Mouse (Mus musculus) liver, adult 2 months (tissue): ENCODE results near the gene Smim6. TPM values are rescaled to one million over a fixed set of nuclear protein-coding genes. Genes with fewer than 3 reads are reported as not detected.

Source experiments
- DNase-seq: peaks from one replicate; pipeline ENCODE4 v3.0.0-alpha.2; 2011; ENCODE audit warnings: low read depth, low spot score; ENCODE audit errors: extremely low read depth
- H3K27ac ChIP-seq: fragments of 200-500 bp; replicated peaks from 2 replicates; pipeline ENCODE4 v1.5.1; 2012; ENCODE audit warnings: low read depth, mild to moderate bottlenecking, control low read depth, inconsistent platforms, low read length; ENCODE audit not compliant: insufficient read depth
- H3K27me3 ChIP-seq: fragments of 200-500 bp; 2 replicates; pipeline ENCODE4 v1.6.1; 2012; ENCODE audit warnings: mild to moderate bottlenecking, moderate library complexity, low read length, inconsistent platforms; ENCODE audit not compliant: control insufficient read depth, insufficient read depth
- H3K36me3 ChIP-seq: fragments of 200-500 bp; 2 replicates; pipeline ENCODE4 v1.6.1; 2012; ENCODE audit warnings: low read length, inconsistent platforms; ENCODE audit not compliant: control insufficient read depth, insufficient read depth
- H3K4me1 ChIP-seq: fragments of 200-500 bp; 2 replicates; pipeline ENCODE4 v1.6.1; 2011; ENCODE audit warnings: low read length; ENCODE audit not compliant: control insufficient read depth, insufficient read depth
- H3K4me3 ChIP-seq: fragments of 200-500 bp; 2 replicates; pipeline ENCODE4 v1.5.1; 2011; ENCODE audit warnings: low read depth, mild to moderate bottlenecking, control low read depth, low read length, moderate library complexity; ENCODE audit not compliant: insufficient read depth
- H3K79me2 ChIP-seq: fragments of 200-500 bp; 2 replicates; pipeline ENCODE4 v1.6.1; 2012; ENCODE audit warnings: inconsistent platforms, mild to moderate bottlenecking, low read length, moderate library complexity; ENCODE audit not compliant: control insufficient read depth, insufficient read depth
- H3K9ac ChIP-seq: fragments of 200-500 bp; 2 replicates; pipeline ENCODE4 v1.6.1; 2012; ENCODE audit warnings: low read depth, mild to moderate bottlenecking, control low read depth, inconsistent platforms, low read length
- CTCF ChIP-seq: fragments of 200-500 bp; IDR thresholded peaks from 2 replicates; pipeline ENCODE4 v1.5.1; 2011; ENCODE audit warnings: low read depth, low read length, control low read depth
- POLR2A ChIP-seq: fragments of 200-500 bp; IDR thresholded peaks from 2 replicates; pipeline ENCODE4 v1.6.1; 2011; ENCODE audit warnings: low read length, control low read depth; ENCODE audit not compliant: insufficient read depth; ENCODE audit errors: extremely low read depth
- WGBS: fragments of 180-500 bp; shearing (Covaris S2); methylation state at CpG from one replicate; pipeline ENCODE4 v1.1.7; 2018; 5-methylcytosine and 5-hydroxymethylcytosine counted together
- polyA plus RNA-seq: library from polyadenylated mRNA; depleted of rRNA; stranded (reverse); fragments of >200 nt; gene quantifications from 2 replicates; pipeline ENCODE4 v1.2.3, GENCODE M21; 2012
- total RNA-seq: library from RNA; depleted of rRNA; stranded (reverse); fragments of >200 nt; gene quantifications from 2 replicates; pipeline ENCODE4 v1.2.3, GENCODE M21; 2014

Smim6 gene
- total and polyA plus RNA-seq, 2 experiments, result 0.38 to 0.55 TPM

- 99% methylated on average over 2 of the region's 2 CpGs for WGBS
- DNase-seq, result no peak
- TF ChIP-seq CTCF, result no peak
- TF ChIP-seq POLR2A, result no peak
- no peak overlapping the region for H3K4me3 ChIP-seq
- no peaks in the 10 kb centered on the region for H3K4me1 ChIP-seq
- no peak overlapping the region for H3K9ac ChIP-seq
- no peaks in the 10 kb centered on the region for H3K79me2 ChIP-seq
- no peak overlapping the region for H3K27ac ChIP-seq
- peaks cover 5% of the 10 kb centered on the region; the same call in 1 of the 2 replicates for H3K36me3 ChIP-seq
- no peaks in the 10 kb centered on the region for H3K27me3 ChIP-seq
Measured at GRCm38 (mm10) chr11:115950719-115951118, 38.9 kb downstream of the Smim6 start.

- no peaks in the 10 kb centered on the region for H3K4me1 ChIP-seq
- H3K36me3 ChIP-seq, result peaks cover 2% of the 10 kb centered on the region; the same call in 1 of the 2 replicates
- 91% methylated on average over 5 of the region's 5 CpGs for WGBS
- DNase-seq, result no peak
- no peaks in the 10 kb centered on the region for H3K79me2 ChIP-seq
- no peak overlapping the region for H3K4me3 ChIP-seq
- no peak overlapping the region for H3K9ac ChIP-seq
- no peaks in the 10 kb centered on the region for H3K27me3 ChIP-seq
- no peak overlapping the region for H3K27ac ChIP-seq
- TF ChIP-seq POLR2A, result no peak
- TF ChIP-seq CTCF, result no peak
Measured at GRCm38 (mm10) chr11:115954712-115955111, 42.9 kb downstream of the Smim6 start.

DNA sequence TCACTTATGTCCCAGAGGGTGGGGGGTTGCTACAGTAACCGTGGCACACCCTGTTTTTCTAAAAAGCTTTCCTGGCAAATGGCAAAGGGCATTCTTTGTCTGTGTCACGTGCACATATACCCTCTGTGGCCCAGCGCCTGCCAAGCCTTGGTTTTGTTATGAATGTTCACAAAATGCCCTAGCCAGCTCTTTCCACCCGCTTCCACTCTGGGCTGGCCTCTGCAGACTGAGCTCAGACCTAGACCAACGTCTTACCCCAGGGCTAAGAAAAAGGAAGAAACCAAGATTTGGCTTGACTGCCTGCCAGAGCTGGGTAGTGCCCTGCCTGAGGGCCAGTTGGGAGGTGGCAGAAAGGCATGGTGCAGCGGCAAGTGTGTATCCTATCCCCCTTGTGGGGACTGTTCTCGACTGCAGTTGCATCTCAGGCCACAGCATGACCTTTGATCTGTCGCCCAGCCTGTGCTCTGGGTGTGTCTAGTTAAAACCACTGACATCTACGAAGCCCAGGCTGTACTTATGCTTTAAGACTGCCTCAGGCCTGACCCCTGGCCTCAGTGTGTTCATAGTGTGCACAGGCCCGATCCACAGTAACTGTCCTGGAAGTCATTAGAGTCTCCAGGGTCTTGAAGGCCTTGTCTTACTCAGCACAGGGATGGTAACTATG, 43.5 kb downstream of the Smim6 start:
- no peaks in the 10 kb centered on the region for H3K27me3 ChIP-seq
- H3K4me1 ChIP-seq, result no peaks in the 10 kb centered on the region
- no peak overlapping the region for H3K27ac ChIP-seq
- TF ChIP-seq CTCF (no peak), POLR2A (no peak)
- DNase-seq, result no peak
- 56% methylated on average over 10 of the region's 10 CpGs for WGBS
- no peak overlapping the region for H3K4me3 ChIP-seq
- H3K36me3 ChIP-seq, result peaks cover 7% of the 10 kb centered on the region; the same call in 1 of the 2 replicates
- H3K9ac ChIP-seq, result no peak overlapping the region
- no peaks in the 10 kb centered on the region for H3K79me2 ChIP-seq

GRCm38 (mm10) chr11:115956453-115956852, 44.6 kb downstream of the Smim6 start:
- Histone ChIP-seq H3K79me2 (no peaks in the 10 kb centered on the region), H3K4me1 (no peaks in the 10 kb centered on the region), H3K36me3 (peaks cover 8% of the 10 kb centered on the region; the same call in 1 of the 2 replicates), H3K4me3 (no peak overlapping the region), H3K27me3 (no peaks in the 10 kb centered on the region), H3K27ac (no peak overlapping the region), H3K9ac (no peak overlapping the region)
- WGBS, result 87% methylated on average over 4 of the region's 4 CpGs
- TF ChIP-seq CTCF (no peak), POLR2A (no peak)
- DNase-seq, result no peak

DNA sequence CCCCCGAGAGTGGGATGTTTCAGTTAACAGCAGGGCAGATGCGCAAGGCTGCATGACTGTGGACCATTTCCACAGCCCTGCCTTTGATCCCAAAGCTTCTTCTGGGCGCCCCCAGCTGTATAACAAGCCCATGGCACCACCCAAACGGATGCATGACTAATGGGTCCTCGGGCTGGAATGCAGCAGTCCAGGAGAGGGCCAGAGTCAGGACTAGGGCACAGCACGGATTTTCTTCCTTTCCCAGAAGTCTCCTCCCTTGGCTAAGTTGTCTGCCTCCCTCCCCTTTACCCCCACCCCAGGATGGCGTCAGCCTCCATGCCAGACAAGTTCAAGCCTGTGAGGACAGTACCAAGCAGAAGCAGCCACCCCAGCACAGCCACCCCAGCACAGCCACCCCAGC, 46.2 kb downstream of the Smim6 start:
- TF ChIP-seq POLR2A (no peak), CTCF (no peak)
- no peaks in the 10 kb centered on the region for H3K27me3 ChIP-seq
- H3K4me3 ChIP-seq, result no peak overlapping the region
- no peaks in the 10 kb centered on the region for H3K4me1 ChIP-seq
- 87% methylated on average over 7 of the region's 7 CpGs for WGBS
- H3K36me3 ChIP-seq, result peaks cover 10% of the 10 kb centered on the region; the same call in 1 of the 2 replicates
- DNase-seq, result no peak
- no peak overlapping the region for H3K9ac ChIP-seq
- H3K79me2 ChIP-seq, result no peaks in the 10 kb centered on the region
- H3K27ac ChIP-seq, result no peak overlapping the region

- no peak for DNase-seq
- Histone ChIP-seq H3K36me3 (peaks cover 10% of the 10 kb centered on the region; the same call in 1 of the 2 replicates), H3K9ac (no peak overlapping the region), H3K27ac (no peak overlapping the region), H3K4me1 (no peaks in the 10 kb centered on the region), H3K4me3 (no peak overlapping the region), H3K79me2 (no peaks in the 10 kb centered on the region), H3K27me3 (no peaks in the 10 kb centered on the region)
- WGBS, result 97% methylated on average over 9 of the region's 9 CpGs
- TF ChIP-seq CTCF (no peak), POLR2A (no peak)
Measured at GRCm38 (mm10) chr11:115959018-115959417, 47.2 kb downstream of the Smim6 start.
